In the genomic region with DNA sequence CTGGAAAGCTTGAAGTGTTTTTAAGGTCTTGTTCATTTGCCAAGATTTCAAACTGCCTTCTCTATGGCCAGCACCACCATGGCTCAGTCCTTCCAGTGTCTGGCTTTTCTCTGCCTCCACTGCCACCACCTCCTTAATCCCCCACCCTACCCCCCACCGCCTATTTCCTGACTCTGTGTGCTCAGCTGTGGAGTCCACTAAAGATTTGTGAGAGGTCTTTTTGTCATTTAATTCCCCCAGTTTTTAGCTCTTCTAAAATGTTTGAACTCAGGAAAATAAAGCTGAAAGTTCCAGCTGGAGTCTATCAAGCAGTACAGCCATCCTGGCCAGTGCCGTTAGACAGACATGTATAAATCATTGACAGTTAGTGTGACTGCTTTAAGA, we compare ENCODE assay signal across 7 mouse cellular contexts.
A peak's percentile ranks its signal among the peaks of the same experiment; 100 is the strongest.
DNase-seq lines count a peak whose midpoint lies in the region; ATAC-seq and TF ChIP-seq lines count a peak whose summit lies in the region.

No protein-coding gene starts in this region.

- no peaks in the 10 kb centered on the region for H3K4me1 ChIP-seq in kidney, postnatal 0 days (replicated peaks; ENCODE audit: insufficient read depth, low read length)
- no peaks in the 10 kb centered on the region for H3K4me1 ChIP-seq in embryonic facial prominence, embryonic 12.5 days
- H3K4me1 ChIP-seq in liver, embryonic 13.5 days (replicated peaks) = peaks cover 56% of the 10 kb centered on the region

- H3K9ac ChIP-seq in kidney, postnatal 0 days (ENCODE audit: low read depth, low read length) = no peak overlapping the region
- no peak overlapping the region for H3K9ac ChIP-seq in embryonic facial prominence, embryonic 12.5 days
- peak overlapping the region; percentile 61 for H3K9ac ChIP-seq in liver, embryonic 13.5 days

- peak; percentile 49; the same call in 1 of the 2 replicates for ATAC-seq in kidney, postnatal 0 days (replicated peaks; ENCODE audit: low FRiP score, low read depth)
- no peak for ATAC-seq in embryonic facial prominence, embryonic 12.5 days (ENCODE audit: insufficient number of reproducible peaks, insufficient read depth, low FRiP score, low TSS enrichment)
- ATAC-seq in liver, embryonic 13.5 days (ENCODE audit: low read depth) = no peak

- no peak overlapping the region for H3K4me3 ChIP-seq in kidney, postnatal 0 days (replicated peaks; ENCODE audit: low read depth, low read length)
- no peak overlapping the region for H3K4me3 ChIP-seq in embryonic facial prominence, embryonic 12.5 days
- no peak overlapping the region for H3K4me3 ChIP-seq in liver, embryonic 13.5 days (replicated peaks)

- no peaks in the 10 kb centered on the region for H3K36me3 ChIP-seq in kidney, postnatal 0 days (ENCODE audit: insufficient read depth, low read length)
- H3K36me3 ChIP-seq in embryonic facial prominence, embryonic 12.5 days = peaks cover 7% of the 10 kb centered on the region; the same call in 1 of the 2 replicates
- no peaks in the 10 kb centered on the region for H3K36me3 ChIP-seq in liver, embryonic 13.5 days

- peak; percentile 77 for DNase-seq in kidney, postnatal 0 days (ENCODE audit: low spot score)
- no peak for DNase-seq in kidney, postnatal 25 days
- peak; percentile 20 for DNase-seq in ZHBTc4 (ENCODE audit: low read depth, low spot score)
- DNase-seq in liver, embryonic 13.5 days = no peak
- no peak for DNase-seq in gastrocnemius, postnatal 4 days (ENCODE audit: low spot score in 2 of 2)
- no peak for DNase-seq in gastrocnemius, postnatal 25 days

- 15% methylated on average over 2 of the region's 2 CpGs for whole genome bisulfite sequencing in kidney, postnatal 0 days
- 37% methylated on average over 2 of the region's 2 CpGs for WGBS in embryonic facial prominence, embryonic 12.5 days
- 34% methylated on average over 2 of the region's 2 CpGs for WGBS in liver, embryonic 13.5 days (ENCODE audit: insufficient replicate concordance)

- H3K4me2 ChIP-seq in kidney, postnatal 0 days (ENCODE audit: low read length) = no peak overlapping the region
- no peak overlapping the region for H3K4me2 ChIP-seq in embryonic facial prominence, embryonic 12.5 days (replicated peaks)
- H3K4me2 ChIP-seq in liver, embryonic 13.5 days = peak overlapping the region; percentile 58

- 0 out of 2 replicates have a peak overlapping the region, but pooled peaks have one; percentile 13 for H3K27ac ChIP-seq in kidney, postnatal 0 days
- 0 out of 2 replicates have a peak overlapping the region, but pooled peaks have one; percentile 46 for H3K27ac ChIP-seq in embryonic facial prominence, embryonic 12.5 days
- H3K27ac ChIP-seq in liver, embryonic 13.5 days = peak overlapping the region; percentile 97

- no peaks in the 10 kb centered on the region for H3K9me3 ChIP-seq in kidney, postnatal 0 days (replicated peaks; ENCODE audit: low read length)
- H3K9me3 ChIP-seq in embryonic facial prominence, embryonic 12.5 days = no peaks in the 10 kb centered on the region
- no peaks in the 10 kb centered on the region for H3K9me3 ChIP-seq in liver, embryonic 13.5 days (replicated peaks)

- no peak for TF ChIP-seq CTCF in kidney, postnatal 0 days (IDR thresholded peaks at IDR 0.05; ENCODE audit: low read depth)

- H3K27me3 ChIP-seq in kidney, postnatal 0 days (ENCODE audit: insufficient read depth, low read length) = no peaks in the 10 kb centered on the region
- no peaks in the 10 kb centered on the region for H3K27me3 ChIP-seq in embryonic facial prominence, embryonic 12.5 days
- no peaks in the 10 kb centered on the region for H3K27me3 ChIP-seq in liver, embryonic 13.5 days

Comparison
In these comparisons a context has a peak if more than half of its experiments do, and no peak if none do; other contexts are left out.
1. DNase-seq: peak in kidney, postnatal 0 days (single experiment) and ZHBTc4 (single experiment); none in kidney, postnatal 25 days (0 of 2), liver, embryonic 13.5 days (single experiment), gastrocnemius, postnatal 4 days (0 of 2) and gastrocnemius, postnatal 25 days (single experiment).
2. H3K27ac ChIP-seq: peak in every context shown above with its lines; median percentile 97 in liver, embryonic 13.5 days; 46 in embryonic facial prominence, embryonic 12.5 days; 13 in kidney, postnatal 0 days.